Mouse (Mus musculus): Measurements from ENCODE around the gene Cfap299. TPM values are rescaled to one million over a fixed set of nuclear protein-coding genes. Genes with fewer than 3 reads are reported as not detected.
"Not testable (repeated sequence)": the region's sequence is repeated elsewhere in the genome, so short reads cannot be mapped to it uniquely, and the experiment has no call there.

The Cfap299 gene
- polyA plus RNA-seq, 1 experiment = 0.82 TPM

GRCm38 (mm10) chr5:98574711-98575470 is 245.8 kb downstream of the Cfap299 start:
- no peak for TF ChIP-seq POLR2A (IDR thresholded peaks at IDR 0.05; ENCODE audit: borderline replicate concordance, extremely low read depth, insufficient read depth, insufficient read length, poor library complexity, severe bottlenecking)
- DNase-seq (ENCODE audit: low read depth) = peak; percentile 87

GRCm38 (mm10) chr5:98575471-98575834 is 246.3 kb downstream of the Cfap299 start:
- no peak for TF ChIP-seq CTCF (IDR thresholded peaks at IDR 0.05; ENCODE audit: borderline replicate concordance, extremely low read depth, insufficient read depth, insufficient read length)
- TF ChIP-seq POLR2A (IDR thresholded peaks at IDR 0.05; ENCODE audit: borderline replicate concordance, extremely low read depth, insufficient read depth, insufficient read length, poor library complexity, severe bottlenecking) = no peak
- DNase-seq (ENCODE audit: low read depth) = no peak

- not testable (repeated sequence) for DNase-seq (ENCODE audit: low read depth)
Observed at GRCm38 (mm10) chr5:98576538-98576937, 247.4 kb downstream of the Cfap299 start.

GRCm38 (mm10) chr5:98578398-98578797 is 249.3 kb downstream of the Cfap299 start:
- DNase-seq (ENCODE audit: low read depth) = no peak

GRCm38 (mm10) chr5:98580811-98581210 is 251.7 kb downstream of the Cfap299 start:
- DNase-seq (ENCODE audit: low read depth) = peak; percentile 23
- TF ChIP-seq POLR2A (IDR thresholded peaks at IDR 0.05; ENCODE audit: borderline replicate concordance, extremely low read depth, insufficient read depth, insufficient read length, poor library complexity, severe bottlenecking) (no peak), CTCF (IDR thresholded peaks at IDR 0.05; ENCODE audit: borderline replicate concordance, extremely low read depth, insufficient read depth, insufficient read length) (no peak)

More at GRCm38 (mm10) chr5:98578398-98578797, 249.3 kb downstream of the Cfap299 start:
- no peak for TF ChIP-seq POLR2A (IDR thresholded peaks at IDR 0.05; ENCODE audit: borderline replicate concordance, extremely low read depth, insufficient read depth, insufficient read length, poor library complexity, severe bottlenecking)
- TF ChIP-seq CTCF (IDR thresholded peaks at IDR 0.05; ENCODE audit: borderline replicate concordance, extremely low read depth, insufficient read depth, insufficient read length) = no peak

- TF ChIP-seq CTCF (IDR thresholded peaks at IDR 0.05; ENCODE audit: borderline replicate concordance, extremely low read depth, insufficient read depth, insufficient read length) = no peak
- TF ChIP-seq POLR2A (IDR thresholded peaks at IDR 0.05; ENCODE audit: borderline replicate concordance, extremely low read depth, insufficient read depth, insufficient read length, poor library complexity, severe bottlenecking) = no peak
- no peak for DNase-seq (ENCODE audit: low read depth)
Observed at GRCm38 (mm10) chr5:98582051-98582450, 252.9 kb downstream of the Cfap299 start.

- DNase-seq (ENCODE audit: low read depth) = no peak
- TF ChIP-seq CTCF (IDR thresholded peaks at IDR 0.05; ENCODE audit: borderline replicate concordance, extremely low read depth, insufficient read depth, insufficient read length) (no peak), POLR2A (IDR thresholded peaks at IDR 0.05; ENCODE audit: borderline replicate concordance, extremely low read depth, insufficient read depth, insufficient read length, poor library complexity, severe bottlenecking) (no peak)
Observed at GRCm38 (mm10) chr5:98585915-98586314, 256.8 kb downstream of the Cfap299 start.

GRCm38 (mm10) chr5:98613511-98613910 is 284.4 kb downstream of the Cfap299 start:
- no peak for DNase-seq (ENCODE audit: low read depth)
- TF ChIP-seq POLR2A (IDR thresholded peaks at IDR 0.05; ENCODE audit: borderline replicate concordance, extremely low read depth, insufficient read depth, insufficient read length, poor library complexity, severe bottlenecking) (no peak), CTCF (IDR thresholded peaks at IDR 0.05; ENCODE audit: borderline replicate concordance, extremely low read depth, insufficient read depth, insufficient read length) (no peak)

GRCm38 (mm10) chr5:98616902-98617301 is 287.8 kb downstream of the Cfap299 start:
- peak; percentile 61 for DNase-seq (ENCODE audit: low read depth)

GRCm38 (mm10) chr5:98617416-98617815 is 288.3 kb downstream of the Cfap299 start:
- DNase-seq (ENCODE audit: low read depth) = no peak
- no peak for TF ChIP-seq POLR2A (IDR thresholded peaks at IDR 0.05; ENCODE audit: borderline replicate concordance, extremely low read depth, insufficient read depth, insufficient read length, poor library complexity, severe bottlenecking)
- TF ChIP-seq CTCF (IDR thresholded peaks at IDR 0.05; ENCODE audit: borderline replicate concordance, extremely low read depth, insufficient read depth, insufficient read length) = no peak

More at GRCm38 (mm10) chr5:98616902-98617301, 287.8 kb downstream of the Cfap299 start:
- no peak for TF ChIP-seq POLR2A (IDR thresholded peaks at IDR 0.05; ENCODE audit: borderline replicate concordance, extremely low read depth, insufficient read depth, insufficient read length, poor library complexity, severe bottlenecking)
- TF ChIP-seq CTCF (IDR thresholded peaks at IDR 0.05; ENCODE audit: borderline replicate concordance, extremely low read depth, insufficient read depth, insufficient read length) = no peak

GRCm38 (mm10) chr5:98650345-98650744 is 321.2 kb downstream of the Cfap299 start:
- TF ChIP-seq POLR2A (IDR thresholded peaks at IDR 0.05; ENCODE audit: borderline replicate concordance, extremely low read depth, insufficient read depth, insufficient read length, poor library complexity, severe bottlenecking) (no peak), CTCF (IDR thresholded peaks at IDR 0.05; ENCODE audit: borderline replicate concordance, extremely low read depth, insufficient read depth, insufficient read length) (no peak)
- DNase-seq (ENCODE audit: low read depth) = peak; percentile 25

GRCm38 (mm10) chr5:98651049-98651448 is 321.9 kb downstream of the Cfap299 start:
- DNase-seq (ENCODE audit: low read depth) = no peak
- TF ChIP-seq POLR2A (IDR thresholded peaks at IDR 0.05; ENCODE audit: borderline replicate concordance, extremely low read depth, insufficient read depth, insufficient read length, poor library complexity, severe bottlenecking) (no peak), CTCF (IDR thresholded peaks at IDR 0.05; ENCODE audit: borderline replicate concordance, extremely low read depth, insufficient read depth, insufficient read length) (no peak)

All from brain, embryonic 14.5 days (tissue).